Mouse (Mus musculus): ENCODE measurements at regions not wholly inside any gene's neighbourhood (a gene's known extent, or its start where the extent isn't known, plus 50 kb on each side); places are given as distances from the start of the nearest gene placed in this dataset.

DNA sequence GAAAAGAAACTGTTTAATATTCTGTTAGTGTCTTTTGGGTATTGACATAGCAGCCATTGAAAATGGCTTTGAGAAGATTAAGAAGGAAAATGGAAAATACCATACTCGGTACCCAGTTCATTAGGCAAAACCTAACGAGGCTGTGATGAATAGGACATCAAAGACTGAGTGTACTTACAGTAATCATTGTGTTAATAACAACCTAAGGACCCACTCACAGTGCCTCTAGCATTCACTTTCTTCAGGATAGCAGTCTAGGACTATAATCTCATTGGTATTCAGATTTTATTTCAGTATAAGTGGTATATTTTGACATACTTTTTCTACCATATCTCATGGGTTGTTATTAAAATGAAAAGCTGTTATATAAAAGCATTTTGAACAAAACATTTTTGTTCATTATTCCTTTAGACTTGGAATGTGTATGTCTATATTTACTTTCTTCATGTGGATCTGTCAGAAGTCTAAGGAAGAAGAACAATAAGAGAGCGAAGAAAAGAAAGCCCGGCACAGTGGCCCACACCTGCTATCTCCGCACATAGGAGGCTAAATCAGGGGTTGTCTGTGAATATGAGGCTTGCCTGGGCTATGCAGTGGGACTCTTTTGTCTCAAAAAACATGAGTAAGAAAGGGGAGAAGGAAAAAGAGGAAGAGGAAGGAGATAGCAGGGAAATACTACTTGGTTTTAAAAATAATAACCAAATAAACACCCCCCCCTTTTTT lies 116.2 kb upstream of the Pou1f1 start:
- TF ChIP-seq POLR2A (IDR thresholded peaks at IDR 0.05; ENCODE audit: borderline replicate concordance, extremely low read depth, insufficient read depth, insufficient read length, poor library complexity, severe bottlenecking) (no peak), CTCF (IDR thresholded peaks at IDR 0.05; ENCODE audit: borderline replicate concordance, extremely low read depth, insufficient read depth, insufficient read length) (no peak)
